Mouse (Mus musculus): Measurements from ENCODE around the gene B4galnt1.
"Not testable (repeated sequence)": the region's sequence is repeated elsewhere in the genome, so short reads cannot be mapped to it uniquely, and the experiment has no call there.

The B4galnt1 gene

GRCm38 (mm10) chr10:127189651-127190381, 24.8 kb downstream of the B4galnt1 start, which contains the start of gene Arhgef25:
Gene Arhgef25 (minus strand): TSS chr10:127190083.
- peak; percentile 99 for DNase-seq

- DNase-seq, result peak; percentile 93
These were observed 25.6 kb downstream of the B4galnt1 start for GRCm38 (mm10) chr10:127190398-127191190.

GRCm38 (mm10) chr10:127191191-127192056, 26.4 kb downstream of the B4galnt1 start:
- DNase-seq, result peak; percentile 94

- not testable (repeated sequence) for DNase-seq
These were observed 27.0 kb downstream of the B4galnt1 start for GRCm38 (mm10) chr10:127192057-127192328.

- DNase-seq, result peak; percentile 93
These were observed 28.0 kb downstream of the B4galnt1 start for GRCm38 (mm10) chr10:127193011-127193410.

- peak; percentile 98 for DNase-seq
These were observed 29.7 kb downstream of the B4galnt1 start for GRCm38 (mm10) chr10:127194428-127195327.

- peak; percentile 97 for DNase-seq
These were observed 30.5 kb downstream of the B4galnt1 start, which contains the start of gene Dtx3 for GRCm38 (mm10) chr10:127195328-127196129. Gene Dtx3 (minus strand): TSS chr10:127195728.

GRCm38 (mm10) chr10:127196392-127196791, 31.4 kb downstream of the B4galnt1 start:
- DNase-seq, result peak; percentile 99

- peak; percentile 93 for DNase-seq
These were observed 32.1 kb downstream of the B4galnt1 start for GRCm38 (mm10) chr10:127197104-127197503.

- peak; percentile 91 for DNase-seq
These were observed 32.6 kb downstream of the B4galnt1 start for GRCm38 (mm10) chr10:127197505-127198110.

GRCm38 (mm10) chr10:127198492-127198891, 33.5 kb downstream of the B4galnt1 start:
- no peak for DNase-seq

- DNase-seq, result peak; percentile 92
These were observed 34.0 kb downstream of the B4galnt1 start for GRCm38 (mm10) chr10:127199068-127199467.

- DNase-seq, result peak; percentile 93
These were observed 34.4 kb downstream of the B4galnt1 start for GRCm38 (mm10) chr10:127199474-127199873.

GRCm38 (mm10) chr10:127200279-127200678, 35.3 kb downstream of the B4galnt1 start:
- DNase-seq, result peak; percentile 85

GRCm38 (mm10) chr10:127203106-127203505, 38.1 kb downstream of the B4galnt1 start:
- DNase-seq, result no peak

GRCm38 (mm10) chr10:127204589-127204988, 39.6 kb downstream of the B4galnt1 start:
- no peak for DNase-seq

GRCm38 (mm10) chr10:127205373-127205772, 40.3 kb downstream of the B4galnt1 start:
- no peak for DNase-seq

GRCm38 (mm10) chr10:127208921-127209320, 43.9 kb downstream of the B4galnt1 start:
- DNase-seq, result no peak

- no peak for DNase-seq
These were observed 45.0 kb downstream of the B4galnt1 start for GRCm38 (mm10) chr10:127209928-127210570.

- DNase-seq, result peak; percentile 94
These were observed 46.0 kb downstream of the B4galnt1 start for GRCm38 (mm10) chr10:127210961-127211405.
